In genomic region chr19:53774641-53775350, GRCm38 (mm10) we compare ENCODE assay signal across 10 mouse cellular contexts.
DNase-seq lines count a peak whose midpoint lies in the region; ATAC-seq lines count a peak whose summit lies in the region.
"Had no signal": no experiment of that assay in that cellular context is flagged by ENCODE, and none has a peak within 500 bp of the region (broad histone marks: within the 10 kb centered on the region; RNA-seq: fewer than 3 reads in every experiment).

No protein-coding gene starts in this region.

- H3K27ac ChIP-seq in heart, embryonic 15.5 days = peak overlapping the region; percentile 43
- H3K27ac ChIP-seq in midbrain, embryonic 14.5 days (replicated peaks; ENCODE audit: low read depth, low read length) = no peak overlapping the region
- H3K27ac ChIP-seq in midbrain, embryonic 15.5 days = no peak overlapping the region
- no peak overlapping the region for H3K27ac ChIP-seq in forebrain, embryonic 16.5 days (ENCODE audit: low read length)

- no peak for ATAC-seq in heart, embryonic 15.5 days (replicated peaks; ENCODE audit: insufficient number of reproducible peaks, insufficient read depth, low FRiP score, low read depth)
- 0 out of 2 replicates have a peak, but pooled peaks have one; percentile 14 for ATAC-seq in midbrain, embryonic 14.5 days (ENCODE audit: low FRiP score, low TSS enrichment)
- no peak for ATAC-seq in midbrain, embryonic 15.5 days (replicated peaks)
- ATAC-seq in forebrain, embryonic 16.5 days = peak; percentile 12; the same call in 1 of the 2 replicates
- ATAC-seq in megakaryocyte progenitor cell, adult 5-6 weeks (replicated peaks; ENCODE audit: poor library complexity) = peak; percentile 7

- peaks cover 46% of the 10 kb centered on the region for H3K4me1 ChIP-seq in heart, embryonic 15.5 days (replicated peaks)
- no peaks in the 10 kb centered on the region for H3K4me1 ChIP-seq in midbrain, embryonic 14.5 days (ENCODE audit: control insufficient read depth, insufficient read depth, low read length)
- 0 out of 2 replicates have a peak, but pooled peaks cover 5% of the 10 kb centered on the region for H3K4me1 ChIP-seq in midbrain, embryonic 15.5 days
- no peaks in the 10 kb centered on the region for H3K4me1 ChIP-seq in forebrain, embryonic 16.5 days (replicated peaks; ENCODE audit: control insufficient read depth, insufficient read depth, low read length)

- H3K9me3 ChIP-seq in heart, embryonic 15.5 days (replicated peaks) = no peaks in the 10 kb centered on the region
- no peaks in the 10 kb centered on the region for H3K9me3 ChIP-seq in midbrain, embryonic 14.5 days (ENCODE audit: control insufficient read depth, low read length)
- no peaks in the 10 kb centered on the region for H3K9me3 ChIP-seq in midbrain, embryonic 15.5 days
- H3K9me3 ChIP-seq in forebrain, embryonic 16.5 days (ENCODE audit: control insufficient read depth, low read length) = no peaks in the 10 kb centered on the region

- no peak overlapping the region for H3K4me3 ChIP-seq in heart, embryonic 15.5 days
- H3K4me3 ChIP-seq in midbrain, embryonic 14.5 days (replicated peaks; ENCODE audit: low read depth, low read length) = no peak overlapping the region
- H3K4me3 ChIP-seq in midbrain, embryonic 15.5 days = no peak overlapping the region
- H3K4me3 ChIP-seq in forebrain, embryonic 16.5 days (replicated peaks; ENCODE audit: low read length) = no peak overlapping the region

- H3K36me3 ChIP-seq in heart, embryonic 15.5 days = no peaks in the 10 kb centered on the region
- no peaks in the 10 kb centered on the region for H3K36me3 ChIP-seq in midbrain, embryonic 14.5 days (ENCODE audit: control insufficient read depth, insufficient read depth, low read length)
- H3K36me3 ChIP-seq in midbrain, embryonic 15.5 days (replicated peaks) = no peaks in the 10 kb centered on the region
- no peaks in the 10 kb centered on the region for H3K36me3 ChIP-seq in forebrain, embryonic 16.5 days (ENCODE audit: control insufficient read depth, insufficient read depth)

- WGBS in heart, embryonic 15.5 days = 46% methylated on average over 7 of the region's 7 CpGs
- 54% methylated on average over 7 of the region's 7 CpGs for WGBS in midbrain, embryonic 14.5 days
- WGBS in midbrain, embryonic 15.5 days = 47% methylated on average over 7 of the region's 7 CpGs
- 42% methylated on average over 6 of the region's 7 CpGs for WGBS in forebrain, embryonic 16.5 days

- H3K9ac ChIP-seq in heart, embryonic 15.5 days = no peak overlapping the region
- H3K9ac ChIP-seq in midbrain, embryonic 14.5 days (replicated peaks; ENCODE audit: low read length) = no peak overlapping the region
- H3K9ac ChIP-seq in midbrain, embryonic 15.5 days = no peak overlapping the region
- H3K9ac ChIP-seq in forebrain, embryonic 16.5 days (replicated peaks; ENCODE audit: low read depth, low read length) = no peak overlapping the region
- H3K9ac ChIP-seq: lung, embryonic 14.5 days had no signal

- DNase-seq in heart, postnatal 4 days = no peak
- DNase-seq in midbrain, embryonic 14.5 days = no peak
- no peak for DNase-seq in adrenal gland, postnatal 25 days
- DNase-seq: cerebellum, adult 18-20 months; right cerebral cortex, postnatal 25 days had no signal

- H3K27me3 ChIP-seq in heart, embryonic 15.5 days = no peaks in the 10 kb centered on the region
- no peaks in the 10 kb centered on the region for H3K27me3 ChIP-seq in midbrain, embryonic 14.5 days (ENCODE audit: control insufficient read depth, insufficient read depth, low read length)
- H3K27me3 ChIP-seq in midbrain, embryonic 15.5 days (replicated peaks) = no peaks in the 10 kb centered on the region
- H3K27me3 ChIP-seq in forebrain, embryonic 16.5 days (replicated peaks; ENCODE audit: control insufficient read depth, insufficient read depth, low read length) = no peaks in the 10 kb centered on the region

- no peak overlapping the region for H3K4me2 ChIP-seq in heart, embryonic 15.5 days
- H3K4me2 ChIP-seq in midbrain, embryonic 14.5 days (ENCODE audit: low read length) = no peak overlapping the region
- H3K4me2 ChIP-seq in midbrain, embryonic 15.5 days = no peak overlapping the region
- no peak overlapping the region for H3K4me2 ChIP-seq in forebrain, embryonic 16.5 days (ENCODE audit: low read length)
- H3K4me2 ChIP-seq: lung, embryonic 14.5 days had no signal

Comparison
In these comparisons a context has a peak if more than half of its experiments do, and no peak if none do; other contexts are left out.
1. ATAC-seq: peak in midbrain, embryonic 14.5 days (single experiment), forebrain, embryonic 16.5 days (single experiment) and megakaryocyte progenitor cell, adult 5-6 weeks (single experiment); none in heart, embryonic 15.5 days (single experiment) and midbrain, embryonic 15.5 days (single experiment).